Mouse (Mus musculus): ENCODE results near the gene Scaf1.

- no peak for TF ChIP-seq GATA1 (IDR thresholded peaks at IDR 0.05; ENCODE audit: borderline replicate concordance, low read length)
- no peak for TF ChIP-seq FLI1 (IDR thresholded peaks at IDR 0.05; ENCODE audit: low read length)
Observed at GRCm38 (mm10) chr7:44998501-44998955, 17.6 kb downstream of the Scaf1 start, which contains the start of gene Bcl2l12.

Measured in megakaryocyte, embryonic 14.5 days (primary cell).